Mouse (Mus musculus): ENCODE data around the gene Aff1. TPM values are rescaled to one million over a fixed set of nuclear protein-coding genes. Genes with fewer than 3 reads are reported as not detected.

The Aff1 gene
- polyA plus RNA-seq, 1 experiment from 2014 or later = 9.1 TPM

DNA sequence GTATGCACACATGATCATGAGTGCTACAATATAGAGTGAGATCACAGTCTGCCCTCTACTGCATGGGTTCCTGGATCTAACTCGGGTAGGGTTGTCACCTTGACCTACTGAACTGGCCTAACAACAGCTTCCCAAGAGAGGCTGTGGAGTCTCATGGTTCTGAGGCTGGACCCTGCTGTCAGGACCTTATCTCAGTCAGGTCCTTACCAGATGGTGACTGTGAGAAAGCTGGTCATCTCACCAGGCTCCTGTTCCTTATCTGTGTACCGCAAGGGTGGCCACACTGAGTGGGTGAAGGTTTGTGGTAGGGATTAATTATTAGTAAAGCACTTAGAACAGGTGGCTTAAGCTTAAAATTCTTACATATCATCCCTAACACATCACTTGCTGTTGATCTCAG is 49.8 kb downstream of the Aff1 start:
- no peaks in the 10 kb centered on the region; the same call in none of the 2 replicates for H3K4me1 ChIP-seq (ENCODE audit: control insufficient read depth, insufficient read depth, low read length)
- H3K27ac ChIP-seq (replicated peaks; ENCODE audit: low read depth, low read length) = no peak overlapping the region
- no peaks in the 10 kb centered on the region for H3K27me3 ChIP-seq (ENCODE audit: control insufficient read depth, insufficient read depth, low read length)
- ATAC-seq (ENCODE audit: insufficient number of reproducible peaks, low FRiP score, low TSS enrichment, low read depth) (no peak), DNase-seq (ENCODE audit: low spot score) (no peak)
- no peak overlapping the region for H3K4me2 ChIP-seq (ENCODE audit: low read depth, severe bottlenecking)
- H3K4me3 ChIP-seq (ENCODE audit: low read depth, low read length) = no peak overlapping the region
- no peaks in the 10 kb centered on the region for H3K36me3 ChIP-seq (ENCODE audit: control insufficient read depth, insufficient read depth, low read length)
- 77% methylated on average over 2 of the region's 2 CpGs for WGBS
- no peak overlapping the region for H3K9ac ChIP-seq (ENCODE audit: low read length)
- no peaks in the 10 kb centered on the region for H3K9me3 ChIP-seq (ENCODE audit: control insufficient read depth, low read length)

DNA sequence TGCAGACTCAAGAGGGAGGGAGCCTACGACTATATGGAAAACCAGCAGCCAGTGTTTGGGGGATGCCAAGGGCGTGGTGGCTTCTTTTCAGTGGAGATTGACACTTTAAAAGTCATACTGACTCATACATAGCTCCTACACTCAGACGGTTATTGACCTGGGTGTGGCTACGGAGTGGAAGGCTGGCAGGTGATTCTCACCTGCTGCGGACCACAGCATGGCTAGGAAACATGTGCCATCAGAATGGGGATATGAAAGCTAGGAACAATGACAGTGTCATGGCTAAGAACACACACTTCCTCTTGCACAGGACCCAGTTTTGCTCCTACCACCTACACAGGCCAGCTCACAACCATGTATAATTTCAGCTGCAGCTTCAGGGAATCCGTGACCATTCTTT is 52.4 kb downstream of the Aff1 start:
- H3K36me3 ChIP-seq (ENCODE audit: control insufficient read depth, insufficient read depth, low read length) = no peaks in the 10 kb centered on the region
- H3K9ac ChIP-seq (ENCODE audit: low read length) = no peak overlapping the region
- no peaks in the 10 kb centered on the region for H3K4me1 ChIP-seq (ENCODE audit: control insufficient read depth, insufficient read depth, low read length)
- H3K4me3 ChIP-seq (ENCODE audit: low read depth, low read length) = no peak overlapping the region
- H3K27ac ChIP-seq (replicated peaks; ENCODE audit: low read depth, low read length) = no peak overlapping the region
- H3K27me3 ChIP-seq (ENCODE audit: control insufficient read depth, insufficient read depth, low read length) = no peaks in the 10 kb centered on the region
- ATAC-seq (ENCODE audit: insufficient number of reproducible peaks, low FRiP score, low TSS enrichment, low read depth) = no peak
- H3K4me2 ChIP-seq (ENCODE audit: low read depth, severe bottlenecking) = no peak overlapping the region
- WGBS = 74% methylated on average over 6 of the region's 6 CpGs
- no peak for DNase-seq (ENCODE audit: low spot score)
- H3K9me3 ChIP-seq (ENCODE audit: control insufficient read depth, low read length) = no peaks in the 10 kb centered on the region

DNA sequence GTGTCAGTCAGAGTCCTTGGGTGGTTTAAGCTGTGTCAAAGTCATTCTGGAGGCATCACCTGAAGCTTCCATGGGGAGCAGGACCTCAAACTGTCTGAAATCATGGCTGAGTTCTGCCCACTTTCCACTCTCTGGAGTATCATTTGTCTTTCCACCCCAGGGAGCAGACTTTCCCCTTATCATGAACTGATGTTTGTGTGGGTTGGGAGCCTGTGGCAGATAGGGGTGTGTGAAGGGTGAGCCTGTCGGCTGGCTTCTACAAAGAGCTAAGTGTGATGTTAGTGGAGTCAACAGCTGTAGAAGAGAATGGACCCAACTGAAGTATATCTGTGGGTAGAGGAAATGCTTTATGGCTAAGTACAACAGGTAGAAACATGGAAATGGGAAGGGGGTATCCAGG is 53.5 kb downstream of the Aff1 start:
- no peak overlapping the region for H3K4me2 ChIP-seq (ENCODE audit: low read depth, severe bottlenecking)
- no peak for DNase-seq (ENCODE audit: low spot score)
- H3K9me3 ChIP-seq (ENCODE audit: control insufficient read depth, low read length) = no peaks in the 10 kb centered on the region
- no peak overlapping the region for H3K4me3 ChIP-seq (ENCODE audit: low read depth, low read length)
- H3K4me1 ChIP-seq (ENCODE audit: control insufficient read depth, insufficient read depth, low read length) = no peaks in the 10 kb centered on the region
- no peak for ATAC-seq (ENCODE audit: insufficient number of reproducible peaks, low FRiP score, low TSS enrichment, low read depth)
- H3K36me3 ChIP-seq (ENCODE audit: control insufficient read depth, insufficient read depth, low read length) = no peaks in the 10 kb centered on the region
- 88% methylated on average over 1 of the region's 1 CpGs for WGBS
- H3K27me3 ChIP-seq (ENCODE audit: control insufficient read depth, insufficient read depth, low read length) = no peaks in the 10 kb centered on the region
- no peak overlapping the region for H3K27ac ChIP-seq (replicated peaks; ENCODE audit: low read depth, low read length)
- no peak overlapping the region for H3K9ac ChIP-seq (ENCODE audit: low read length)

DNA sequence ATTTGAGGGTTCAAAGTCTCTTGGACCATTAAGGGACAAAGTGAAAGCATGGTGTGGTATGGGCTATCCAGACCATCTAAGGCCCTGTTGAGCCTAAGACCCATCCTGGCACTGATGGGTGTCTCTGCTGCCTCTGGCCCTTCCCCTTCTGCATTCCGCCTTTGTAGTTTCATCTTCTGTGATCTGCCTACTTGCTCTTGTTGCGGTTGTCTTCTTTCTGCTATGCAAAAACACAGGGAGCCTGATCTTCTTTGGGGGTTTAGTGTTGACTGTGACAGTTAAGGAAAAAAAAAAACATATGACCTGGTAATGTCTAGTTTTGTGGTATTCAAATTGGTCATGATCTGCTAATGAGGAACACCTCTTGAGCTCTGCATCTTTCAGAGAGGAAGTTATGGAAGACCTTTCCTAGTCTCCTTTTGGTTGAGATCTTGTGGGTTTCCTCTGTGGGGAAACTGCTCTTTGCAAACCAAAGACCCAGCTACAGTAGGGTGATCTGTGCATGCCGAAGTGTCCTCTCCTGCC is 54.4 kb downstream of the Aff1 start:
- ATAC-seq (ENCODE audit: insufficient number of reproducible peaks, low FRiP score, low TSS enrichment, low read depth) = no peak
- H3K27ac ChIP-seq (replicated peaks; ENCODE audit: low read depth, low read length) = no peak overlapping the region
- no peak overlapping the region for H3K4me2 ChIP-seq (ENCODE audit: low read depth, severe bottlenecking)
- no peaks in the 10 kb centered on the region for H3K4me1 ChIP-seq (ENCODE audit: control insufficient read depth, insufficient read depth, low read length)
- H3K36me3 ChIP-seq (ENCODE audit: control insufficient read depth, insufficient read depth, low read length) = no peaks in the 10 kb centered on the region
- H3K27me3 ChIP-seq (ENCODE audit: control insufficient read depth, insufficient read depth, low read length) = no peaks in the 10 kb centered on the region
- H3K9ac ChIP-seq (ENCODE audit: low read length) = no peak overlapping the region
- DNase-seq (ENCODE audit: low spot score) = no peak
- H3K4me3 ChIP-seq (ENCODE audit: low read depth, low read length) = no peak overlapping the region
- 96% methylated on average over 3 of the region's 3 CpGs for WGBS
- no peaks in the 10 kb centered on the region for H3K9me3 ChIP-seq (ENCODE audit: control insufficient read depth, low read length)

DNA sequence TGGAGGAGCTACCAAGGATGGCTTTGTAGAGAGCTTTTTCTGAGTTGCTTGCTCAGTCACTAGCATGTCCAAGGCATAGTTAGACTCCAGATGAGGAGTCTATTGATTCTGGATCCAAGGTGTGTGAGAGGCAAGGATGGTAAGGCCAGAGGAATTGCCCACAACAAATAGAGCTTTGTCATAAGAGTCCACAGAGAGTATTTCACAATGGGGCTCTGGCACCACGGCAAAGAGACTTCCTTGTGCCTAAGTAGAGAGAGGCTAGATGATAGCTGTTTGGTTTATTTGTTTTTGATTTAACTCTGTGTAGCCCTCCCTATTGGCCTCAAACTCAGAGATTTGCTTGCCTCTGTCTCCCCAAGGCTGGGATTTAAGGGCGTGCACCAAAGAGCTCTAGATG is 54.9 kb downstream of the Aff1 start:
- 97% methylated on average over 2 of the region's 2 CpGs for WGBS

DNA sequence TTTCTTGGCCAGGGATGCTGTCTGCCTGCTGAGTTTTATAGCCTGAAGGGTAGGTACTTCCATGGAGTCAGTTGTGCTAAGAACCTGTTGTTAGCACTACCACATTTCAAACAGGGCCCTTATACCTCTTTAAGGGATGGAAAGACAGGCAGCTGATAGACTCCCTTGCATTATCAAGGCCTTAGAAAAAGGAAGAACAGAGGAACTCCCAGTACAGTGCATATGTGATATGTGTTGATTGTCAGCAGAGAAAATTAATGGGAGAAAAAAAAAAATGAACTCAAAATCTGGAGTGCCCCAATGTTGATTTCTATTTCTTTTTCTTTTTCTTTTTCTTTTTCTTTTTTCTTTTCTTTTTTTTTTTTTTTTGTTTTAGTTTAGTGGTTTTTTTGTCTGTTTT is 56.2 kb downstream of the Aff1 start:
- peaks cover 5% of the 10 kb centered on the region; the same call in 1 of the 2 replicates for H3K4me1 ChIP-seq (ENCODE audit: control insufficient read depth, insufficient read depth, low read length)
- ATAC-seq (ENCODE audit: insufficient number of reproducible peaks, low FRiP score, low TSS enrichment, low read depth) (no peak), DNase-seq (ENCODE audit: low spot score) (no peak)
- H3K9ac ChIP-seq (ENCODE audit: low read length) = no peak overlapping the region
- no peak overlapping the region for H3K27ac ChIP-seq (replicated peaks; ENCODE audit: low read depth, low read length)
- H3K9me3 ChIP-seq (ENCODE audit: control insufficient read depth, low read length) = no peaks in the 10 kb centered on the region
- H3K36me3 ChIP-seq (ENCODE audit: control insufficient read depth, insufficient read depth, low read length) = no peaks in the 10 kb centered on the region
- no peaks in the 10 kb centered on the region for H3K27me3 ChIP-seq (ENCODE audit: control insufficient read depth, insufficient read depth, low read length)
- no peak overlapping the region for H3K4me3 ChIP-seq (ENCODE audit: low read depth, low read length)
- no peak overlapping the region for H3K4me2 ChIP-seq (ENCODE audit: low read depth, severe bottlenecking)

More for the DNA sequence above, 54.9 kb downstream of the Aff1 start:
- H3K36me3 ChIP-seq (ENCODE audit: control insufficient read depth, insufficient read depth, low read length) = no peaks in the 10 kb centered on the region
- H3K4me1 ChIP-seq (ENCODE audit: control insufficient read depth, insufficient read depth, low read length) = no peaks in the 10 kb centered on the region
- no peaks in the 10 kb centered on the region for H3K9me3 ChIP-seq (ENCODE audit: control insufficient read depth, low read length)
- no peak overlapping the region for H3K4me2 ChIP-seq (ENCODE audit: low read depth, severe bottlenecking)
- DNase-seq (ENCODE audit: low spot score) = no peak
- H3K27me3 ChIP-seq (ENCODE audit: control insufficient read depth, insufficient read depth, low read length) = no peaks in the 10 kb centered on the region
- ATAC-seq (ENCODE audit: insufficient number of reproducible peaks, low FRiP score, low TSS enrichment, low read depth) = no peak
- H3K27ac ChIP-seq (replicated peaks; ENCODE audit: low read depth, low read length) = no peak overlapping the region
- no peak overlapping the region for H3K9ac ChIP-seq (ENCODE audit: low read length)
- no peak overlapping the region for H3K4me3 ChIP-seq (ENCODE audit: low read depth, low read length)

DNA sequence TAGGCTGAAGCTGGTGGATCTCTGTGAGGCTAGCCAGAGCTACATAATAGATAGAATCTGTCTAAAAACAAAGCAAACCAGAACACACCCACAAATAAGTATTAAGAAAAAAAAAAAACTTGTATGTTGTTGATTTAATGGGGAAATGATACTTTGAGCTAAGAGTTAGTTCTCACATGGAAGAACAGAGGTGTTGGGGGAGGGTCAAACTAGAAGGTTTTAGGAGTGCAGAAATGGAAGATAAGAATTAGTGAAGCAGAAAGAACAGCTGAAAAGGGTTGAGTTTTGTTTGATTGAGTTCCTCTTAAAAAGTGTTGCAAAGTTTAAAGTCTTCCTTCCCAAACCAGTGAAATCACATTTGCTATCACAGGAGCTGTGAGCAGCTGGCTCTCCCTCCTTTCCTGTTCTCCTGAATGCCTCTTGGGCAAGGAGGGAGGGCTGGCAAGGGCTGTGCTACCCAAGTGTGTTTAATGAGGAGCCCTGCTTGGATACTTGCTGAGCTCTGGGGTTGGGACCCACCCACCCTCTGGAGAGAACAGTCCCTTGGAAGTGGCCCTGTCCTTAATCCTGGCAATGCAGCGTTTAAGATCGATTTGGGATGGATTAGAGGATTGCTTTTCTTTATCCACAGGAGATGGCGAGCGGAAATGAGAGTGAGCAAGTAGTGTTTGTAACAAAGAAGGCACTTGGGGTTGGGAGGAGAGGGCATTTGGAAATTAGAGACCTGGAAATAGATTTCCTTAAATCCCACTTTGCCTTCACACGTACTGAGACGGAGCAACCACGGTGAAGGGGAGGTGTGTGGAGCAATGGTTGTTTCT is 57.5 kb downstream of the Aff1 start:
- WGBS = 65% methylated on average over 7 of the region's 7 CpGs
- Histone ChIP-seq H3K9ac (ENCODE audit: low read length) (no peak overlapping the region), H3K9me3 (ENCODE audit: control insufficient read depth, low read length) (no peaks in the 10 kb centered on the region), H3K4me2 (ENCODE audit: low read depth, severe bottlenecking) (no peak overlapping the region), H3K4me3 (ENCODE audit: low read depth, low read length) (no peak overlapping the region), H3K27me3 (ENCODE audit: control insufficient read depth, insufficient read depth, low read length) (no peaks in the 10 kb centered on the region), H3K36me3 (ENCODE audit: control insufficient read depth, insufficient read depth, low read length) (no peaks in the 10 kb centered on the region), H3K4me1 (ENCODE audit: control insufficient read depth, insufficient read depth, low read length) (peaks cover 5% of the 10 kb centered on the region; the same call in 1 of the 2 replicates), H3K27ac (replicated peaks; ENCODE audit: low read depth, low read length) (no peak overlapping the region)
- no peak for ATAC-seq (ENCODE audit: insufficient number of reproducible peaks, low FRiP score, low TSS enrichment, low read depth)
- DNase-seq (ENCODE audit: low spot score) = no peak

DNA sequence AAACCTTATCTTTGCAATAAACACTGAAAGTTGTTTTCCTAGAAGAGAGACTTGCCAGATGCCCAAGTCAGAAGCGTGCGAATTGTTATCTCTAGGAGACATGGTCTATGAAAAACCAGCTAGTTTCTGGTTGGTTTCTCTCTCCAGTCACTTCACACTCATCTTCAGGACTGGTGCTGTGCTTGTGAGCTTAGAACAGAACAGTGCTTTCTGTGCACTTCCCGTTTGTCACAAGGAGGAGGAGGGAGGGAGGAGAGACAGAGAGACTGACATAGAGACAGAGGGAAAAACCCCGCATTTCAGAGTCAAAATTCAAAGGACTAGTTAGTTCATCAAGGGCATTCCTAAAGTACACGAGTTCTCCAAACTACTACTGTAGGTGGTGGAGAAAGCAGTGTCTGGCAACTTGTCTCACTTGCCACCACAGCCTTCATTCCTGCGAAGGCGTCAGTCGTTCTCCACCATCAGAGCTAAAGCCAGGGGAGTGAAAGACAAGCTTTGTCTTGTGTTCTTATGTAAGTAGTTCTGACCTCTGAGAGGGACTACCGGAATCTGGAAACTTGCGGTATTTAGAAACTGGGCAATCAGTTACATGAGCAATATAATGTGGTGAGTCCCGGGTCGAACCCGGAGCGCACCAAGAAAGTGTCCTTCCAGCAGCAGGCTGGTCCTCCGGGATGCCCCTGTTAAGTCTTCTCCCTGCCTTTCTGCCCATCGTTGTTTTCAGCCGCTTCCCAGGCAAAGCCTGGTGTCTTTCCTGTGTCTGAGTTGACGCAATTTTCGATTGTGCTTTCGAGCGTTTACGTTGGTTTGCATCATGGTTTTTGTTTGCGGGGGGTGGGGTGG is 60.7 kb downstream of the Aff1 start:
- peak overlapping the region; percentile 84 for H3K4me2 ChIP-seq (ENCODE audit: low read depth, severe bottlenecking)
- H3K9me3 ChIP-seq (ENCODE audit: control insufficient read depth, low read length) = no peaks in the 10 kb centered on the region; the same call in 1 of the 2 replicates
- peaks cover 9% of the 10 kb centered on the region; the same call in 1 of the 2 replicates for H3K4me1 ChIP-seq (ENCODE audit: control insufficient read depth, insufficient read depth, low read length)
- no peaks in the 10 kb centered on the region for H3K36me3 ChIP-seq (ENCODE audit: control insufficient read depth, insufficient read depth, low read length)
- H3K9ac ChIP-seq (ENCODE audit: low read length) = peak overlapping the region; percentile 73
- no peaks in the 10 kb centered on the region for H3K27me3 ChIP-seq (ENCODE audit: control insufficient read depth, insufficient read depth, low read length)
- 3% methylated on average over 23 of the region's 23 CpGs for WGBS
- H3K4me3 ChIP-seq (ENCODE audit: low read depth, low read length) = peak overlapping the region; percentile 78
- no peak for ATAC-seq (ENCODE audit: insufficient number of reproducible peaks, low FRiP score, low TSS enrichment, low read depth)
- H3K27ac ChIP-seq (replicated peaks; ENCODE audit: low read depth, low read length) = 0 out of 2 replicates have a peak overlapping the region, but pooled peaks have one; percentile 70
- peak; percentile 57 for DNase-seq (ENCODE audit: low spot score)
